Comparison of ENCODE assay signal across 9 mouse cellular contexts in genomic region chr10:86356819-86357563, GRCm38 (mm10). TPM values are rescaled to one million over a fixed set of nuclear protein-coding genes. Genes with fewer than 3 reads are reported as not detected.
DNase-seq lines count a peak whose midpoint lies in the region; ATAC-seq and TF ChIP-seq lines count a peak whose summit lies in the region.
"Had no signal": no experiment of that assay in that cellular context is flagged by ENCODE, and none has a peak within 500 bp of the region (broad histone marks: within the 10 kb centered on the region; RNA-seq: fewer than 3 reads in every experiment).

No protein-coding gene starts in this region.

- TF ChIP-seq CTCF in CH12.LX (conservative IDR thresholded peaks at IDR 0.05 in 1 of 2, IDR thresholded peaks at IDR 0.05 in 1 of 2; ENCODE audit: low read depth in 2 of 2, low read length in 2 of 2) = peak; percentile 49 to 63

- H3K4me2 ChIP-seq in CH12.LX (ENCODE audit: insufficient read depth, low read depth, poor library complexity, severe bottlenecking) = no peak overlapping the region
- H3K4me2 ChIP-seq in liver, embryonic 15.5 days = 0 out of 2 replicates have a peak overlapping the region, but pooled peaks have one; percentile 13
- H3K4me2 ChIP-seq in intestine, embryonic 15.5 days (replicated peaks) = no peak overlapping the region

- in situ Hi-C loops in CH12.LX (cut with MboI; ENCODE audit: low pct_ligation_motif_present, low pct_unique_long_range_greater_than_20kb, low sequenced_read_pairs) = no loop called here

- no peaks in the 10 kb centered on the region for H3K79me2 ChIP-seq in CH12.LX (replicated peaks; ENCODE audit: control insufficient read depth, extremely low read depth, insufficient read depth, poor library complexity, severe bottlenecking)

- H3K4me1 ChIP-seq in CH12.LX (ENCODE audit: control insufficient read depth in 1 of 2, insufficient read depth in 2 of 2) = peaks cover 0 to 1% of the 10 kb centered on the region in 2 experiments; a peak in 2 of 4 replicates
- H3K4me1 ChIP-seq in liver, embryonic 15.5 days (replicated peaks) = peaks cover 41% of the 10 kb centered on the region
- peaks cover 4% of the 10 kb centered on the region; the same call in 1 of the 2 replicates for H3K4me1 ChIP-seq in intestine, embryonic 15.5 days (replicated peaks)

- no peaks in the 10 kb centered on the region for H3K27me3 ChIP-seq in CH12.LX (replicated peaks)
- no peaks in the 10 kb centered on the region for H3K27me3 ChIP-seq in liver, embryonic 15.5 days
- no peaks in the 10 kb centered on the region for H3K27me3 ChIP-seq in intestine, embryonic 15.5 days (replicated peaks)

- peak; percentile 4 for DNase-seq in gastrocnemius, postnatal 25 days
- DNase-seq in gastrocnemius, postnatal 36 days = no peak
- peak; percentile 43 for DNase-seq in CH12.LX (ENCODE audit: extremely low read depth)
- DNase-seq in c-Kit-positive CD71-negative TER-119-negative erythroid progenitor cells, embryonic 14.5 days (ENCODE audit: low read depth) = peak; percentile 36
- no peak for DNase-seq in frontal cortex, postnatal 25 days (ENCODE audit: low spot score in 2 of 2)
- no peak for DNase-seq in gastrocnemius, adult 18-20 months (ENCODE audit: low spot score)

- peaks cover 2 to 33% of the 10 kb centered on the region in 2 experiments for H3K36me3 ChIP-seq in CH12.LX (replicated peaks in 1 of 2; ENCODE audit: control insufficient read depth in 1 of 2, insufficient read depth in 1 of 2, low read length in 1 of 2)
- no peaks in the 10 kb centered on the region for H3K36me3 ChIP-seq in liver, embryonic 15.5 days (replicated peaks)
- H3K36me3 ChIP-seq in intestine, embryonic 15.5 days = no peaks in the 10 kb centered on the region

- dilution Hi-C loops in CH12.LX (cut with MboI; ENCODE audit: extremely low pct_ligation_motif_present, extremely low pct_unique_long_range_greater_than_20kb, low sequenced_read_pairs) = no loop called here

- peak; percentile 24 for TF ChIP-seq RAD21 in CH12.LX (IDR thresholded peaks at IDR 0.05; ENCODE audit: low read depth, low read length)

- H3K4me3 ChIP-seq in CH12.LX (replicated peaks in 1 of 3; ENCODE audit: low read depth in 2 of 3, low read length in 2 of 3, poor library complexity in 1 of 3) = no peak overlapping the region
- no peak overlapping the region for H3K4me3 ChIP-seq in liver, embryonic 15.5 days (replicated peaks)
- no peak overlapping the region for H3K4me3 ChIP-seq in intestine, embryonic 15.5 days (replicated peaks)

- TF ChIP-seq EP300 in CH12.LX (IDR thresholded peaks at IDR 0.05; ENCODE audit: low read length) = no peak

- no peak overlapping the region for H3K9ac ChIP-seq in CH12.LX (ENCODE audit: insufficient read depth, low read depth)
- H3K9ac ChIP-seq in liver, embryonic 15.5 days = no peak overlapping the region
- no peak overlapping the region for H3K9ac ChIP-seq in intestine, embryonic 15.5 days

- no peak overlapping the region for H3K27ac ChIP-seq in CH12.LX (ENCODE audit: insufficient read depth, low read depth)
- peak overlapping the region; percentile 72 for H3K27ac ChIP-seq in liver, embryonic 15.5 days (replicated peaks)
- H3K27ac ChIP-seq in intestine, embryonic 15.5 days = no peak overlapping the region
- H3K27ac ChIP-seq: macrophage had no signal

- TF ChIP-seq POLR2A in CH12.LX (IDR thresholded peaks at IDR 0.05; ENCODE audit: low read depth, low read length) = no peak

- intact Hi-C loops in gastrocnemius, postnatal 36 days (cut with DNase I) = no loop called here

- H3K9me3 ChIP-seq in CH12.LX (replicated peaks; ENCODE audit: low read length) = no peaks in the 10 kb centered on the region
- H3K9me3 ChIP-seq in liver, embryonic 15.5 days (replicated peaks) = no peaks in the 10 kb centered on the region
- no peaks in the 10 kb centered on the region for H3K9me3 ChIP-seq in intestine, embryonic 15.5 days

- 39% methylated on average over 5 of the region's 5 CpGs for WGBS in liver, embryonic 15.5 days (ENCODE audit: insufficient replicate concordance)
- WGBS in intestine, embryonic 15.5 days = 65% methylated on average over 5 of the region's 5 CpGs

- peak; percentile 40; the same call in 1 of the 2 replicates for ATAC-seq in liver, embryonic 15.5 days (ENCODE audit: insufficient read depth)
- no peak for ATAC-seq in intestine, embryonic 15.5 days

TF ChIP-seq in CH12.LX, 34 proteins besides CTCF, POLR2A, EP300 and RAD21:
- TF ChIP-seq SMC3 (IDR thresholded peaks at IDR 0.05; ENCODE audit: low read depth, low read length) (peak; percentile 57), ETS1 (conservative IDR thresholded peaks at IDR 0.05; ENCODE audit: low read depth, low read length) (no peak), PAX5 (IDR thresholded peaks at IDR 0.05; ENCODE audit: low read length) (no peak), SIN3A (IDR thresholded peaks at IDR 0.05; ENCODE audit: low read length) (no peak), NELFE (IDR thresholded peaks at IDR 0.05; ENCODE audit: low read depth, low read length) (no peak)
TF ChIP-seq in CH12.LX: peak in this region for 1.

RNA-seq across cellular contexts. Expression of gene Timp3, which starts 56.8 kb away (rescaled TPM):
- total RNA-seq in gastrocnemius, postnatal 25 days (2021) = 10 to 100 TPM; 48.0 to 62.4 TPM
- total RNA-seq in gastrocnemius, postnatal 36 days (2021) = 10 to 100 TPM; 51.7 to 59.6 TPM
- total RNA-seq in CH12.LX (2012; rRNA removed) (0.08 and 0.17 TPM in 2 replicates), CH12.LX (2014; rRNA removed) (not detected in 2 replicates)
- 0.09 and 0.14 TPM in 2 replicates for polyA plus RNA-seq in CH12.LX (2012; ENCODE audit: insufficient read length, low read depth)
- 6.3 and 6.7 TPM in 2 replicates for polyA plus RNA-seq in liver, embryonic 15.5 days (2015; fragmentation: Nextera tagmentation; extraction: Ambion mirVana)
- total RNA-seq in gastrocnemius, adult 18-20 months (2021) = 10 to 100 TPM; 59.2 to 63.2 TPM
- polyA plus RNA-seq in intestine, embryonic 15.5 days (2015; fragmentation: Nextera tagmentation; extraction: Ambion mirVana) = 44.6 and 46.9 TPM in 2 replicates

Comparison
In these comparisons a context has a peak if more than half of its experiments do, and no peak if none do; other contexts are left out.
1. DNase-seq: peak in gastrocnemius, postnatal 25 days (single experiment), CH12.LX (single experiment) and c-Kit-positive CD71-negative TER-119-negative erythroid progenitor cells, embryonic 14.5 days (single experiment); none in gastrocnemius, postnatal 36 days (0 of 2), frontal cortex, postnatal 25 days (0 of 2) and gastrocnemius, adult 18-20 months (single experiment).
2. RNA of gene Timp3, which starts 56.8 kb away (total RNA-seq): 59.2 to 63.2 TPM in gastrocnemius, adult 18-20 months, 48.0 to 62.4 TPM in gastrocnemius, postnatal 25 days and 51.7 to 59.6 TPM in gastrocnemius, postnatal 36 days; 0.08 to 0.17 TPM in CH12.LX; every median in the first group is over 10 times any median in the second.